Mouse (Mus musculus) liver, embryonic 16.5 days (tissue): ENCODE results near the gene Poll. TPM values are rescaled to one million over a fixed set of nuclear protein-coding genes. Genes with fewer than 3 reads are reported as not detected.

Source experiments
- ATAC-seq: fragments of 200-750 bp; cut with Nextera tagmentation; 2 replicates; pipeline ENCODE4 v1.8.0; 2017; ENCODE audit warnings: low read depth, mild to moderate bottlenecking, moderate number of reproducible peaks, moderate library complexity
- H3K27ac ChIP-seq: fragments of 300-500 bp; sonication (generic); 2 replicates; pipeline ENCODE4 v1.5.1; 2014; ENCODE audit warnings: mild to moderate bottlenecking, low read length
- H3K27me3 ChIP-seq: fragments of 300-500 bp; sonication (generic); 2 replicates; pipeline ENCODE4 v1.6.1; 2014; ENCODE audit warnings: low read depth, low read length, mixed read lengths; ENCODE audit not compliant: control insufficient read depth, insufficient read depth
- H3K36me3 ChIP-seq: fragments of 300-500 bp; sonication (generic); 2 replicates; pipeline ENCODE4 v1.6.1; 2014; ENCODE audit warnings: mild to moderate bottlenecking; ENCODE audit not compliant: control insufficient read depth, insufficient read depth
- H3K4me1 ChIP-seq: fragments of 300-500 bp; sonication (generic); 2 replicates; pipeline ENCODE4 v1.6.1; 2014; ENCODE audit warnings: low read depth, low read length, mixed read lengths; ENCODE audit not compliant: control insufficient read depth
- H3K4me2 ChIP-seq: fragments of 300-500 bp; sonication (generic); 2 replicates; pipeline ENCODE4 v1.6.1; 2014; ENCODE audit warnings: low read depth, low read length, mixed read lengths
- H3K4me3 ChIP-seq: fragments of 300-500 bp; sonication (generic); 2 replicates; pipeline ENCODE4 v1.5.1; 2014; ENCODE audit warnings: low read depth, mild to moderate bottlenecking, low read length
- H3K9ac ChIP-seq: fragments of 300-500 bp; sonication (generic); 2 replicates; pipeline ENCODE4 v1.6.1; 2014; ENCODE audit warnings: low read depth, low read length
- H3K9me3 ChIP-seq: fragments of 300-500 bp; sonication (generic); replicated peaks from 2 replicates; pipeline ENCODE4 v1.6.1; 2016; ENCODE audit warnings: low read length; ENCODE audit not compliant: control insufficient read depth
- WGBS: fragments of 180-500 bp; shearing (Covaris S2); extraction: QIAGEN DNeasy Blood & Tissue Kit; methylation state at CpG from one replicate; pipeline ENCODE4 v1.1.7; 2014; ENCODE audit not compliant: insufficient replicate concordance; 5-methylcytosine and 5-hydroxymethylcytosine counted together
- polyA plus RNA-seq: library from polyadenylated mRNA; unstranded; fragments of >200 nt; fragmentation: Nextera tagmentation; extraction: Ambion mirVana; gene quantifications from 2 replicates; pipeline ENCODE4 v1.2.1, GENCODE M21; 2015

The Poll gene
- polyA plus RNA-seq, 1 experiment from 2014 or later = 5.4 TPM

GRCm38 (mm10) chr19:45507531-45507930, 52.8 kb downstream of the Poll start:
- no peak overlapping the region for H3K27ac ChIP-seq
- no peaks in the 10 kb centered on the region; the same call in 1 of the 2 replicates for H3K4me1 ChIP-seq
- H3K9me3 ChIP-seq = no peaks in the 10 kb centered on the region
- H3K36me3 ChIP-seq = peaks cover 13% of the 10 kb centered on the region
- H3K9ac ChIP-seq = no peak overlapping the region
- H3K27me3 ChIP-seq = no peaks in the 10 kb centered on the region
- no peak overlapping the region for H3K4me2 ChIP-seq
- WGBS = 89% methylated on average over 19 of the region's 19 CpGs
- no peak overlapping the region for H3K4me3 ChIP-seq
- no peak for ATAC-seq

GRCm38 (mm10) chr19:45505446-45505845, 54.9 kb downstream of the Poll start:
- no peaks in the 10 kb centered on the region; the same call in 1 of the 2 replicates for H3K4me1 ChIP-seq
- no peaks in the 10 kb centered on the region for H3K27me3 ChIP-seq
- H3K27ac ChIP-seq = no peak overlapping the region
- no peak overlapping the region for H3K4me2 ChIP-seq
- H3K36me3 ChIP-seq = peaks cover 11% of the 10 kb centered on the region
- H3K4me3 ChIP-seq = no peak overlapping the region
- H3K9me3 ChIP-seq = no peaks in the 10 kb centered on the region
- WGBS = 91% methylated on average over 7 of the region's 7 CpGs
- no peak for ATAC-seq
- H3K9ac ChIP-seq = no peak overlapping the region

Other genes starting within 250 kb of the Poll start
- gene Btrc, start 196.8 kb downstream of the Poll start, polyA plus RNA-seq = 50.3 and 51.9 TPM in 2 replicates
- gene Gm17018, start 84 bp upstream of the Poll start, polyA plus RNA-seq = 10.1 and 10.2 TPM in 2 replicates
- gene Fbxw4, start 99.8 kb upstream of the Poll start, polyA plus RNA-seq = 1.8 and 2.5 TPM in 2 replicates
- gene Fgf8, start 182.4 kb upstream of the Poll start, polyA plus RNA-seq = not detected in 2 replicates
- gene Npm3, start 189.1 kb upstream of the Poll start, polyA plus RNA-seq = 4.6 and 6.1 TPM in 2 replicates
- gene Mgea5, start 223.3 kb upstream of the Poll start, polyA plus RNA-seq = 15.6 and 16.3 TPM in 2 replicates